Mouse (Mus musculus) embryonic facial prominence, embryonic 15.5 days (tissue): ENCODE data around the gene Brdt. TPM values are rescaled to one million over a fixed set of nuclear protein-coding genes. Genes with fewer than 3 reads are reported as not detected.

Source experiments
- ATAC-seq: fragments of 200-750 bp; cut with Nextera tagmentation; 2 replicates; pipeline ENCODE4 v1.8.0; 2017; ENCODE audit warnings: low read depth, moderate TSS enrichment; ENCODE audit not compliant: insufficient number of reproducible peaks, low FRiP score, low TSS enrichment
- H3K27ac ChIP-seq: fragments of 300-500 bp; sonication (generic); replicated peaks from 2 replicates; pipeline ENCODE4 v1.5.1; 2015; ENCODE audit warnings: mild to moderate bottlenecking, inconsistent platforms
- H3K27me3 ChIP-seq: fragments of 300-500 bp; sonication (generic); 2 replicates; pipeline ENCODE4 v1.6.1; 2015; ENCODE audit warnings: inconsistent platforms
- H3K36me3 ChIP-seq: fragments of 300-500 bp; sonication (generic); 2 replicates; pipeline ENCODE4 v1.6.1; 2015; ENCODE audit warnings: mild to moderate bottlenecking, inconsistent platforms
- H3K4me1 ChIP-seq: fragments of 300-500 bp; sonication (generic); 2 replicates; pipeline ENCODE4 v1.6.1; 2015; ENCODE audit warnings: inconsistent platforms
- H3K4me2 ChIP-seq: fragments of 300-500 bp; sonication (generic); replicated peaks from 2 replicates; pipeline ENCODE4 v1.6.1; 2015; ENCODE audit warnings: mild to moderate bottlenecking, inconsistent platforms
- H3K4me3 ChIP-seq: fragments of 300-500 bp; sonication (generic); replicated peaks from 2 replicates; pipeline ENCODE4 v1.5.1; 2015; ENCODE audit warnings: mild to moderate bottlenecking, inconsistent platforms
- H3K9ac ChIP-seq: fragments of 300-500 bp; sonication (generic); 2 replicates; pipeline ENCODE4 v1.6.1; 2015; ENCODE audit warnings: inconsistent platforms
- H3K9me3 ChIP-seq: fragments of 300-500 bp; sonication (generic); replicated peaks from 2 replicates; pipeline ENCODE4 v1.6.1; 2016; ENCODE audit warnings: inconsistent platforms
- WGBS: fragments of 180-500 bp; shearing (Covaris S2); methylation state at CpG from one replicate; pipeline ENCODE4 v1.1.7; 2015; 5-methylcytosine and 5-hydroxymethylcytosine counted together
- polyA plus RNA-seq: library from polyadenylated mRNA; unstranded; fragments of >200 nt; fragmentation: Nextera tagmentation; extraction: Ambion mirVana; gene quantifications from 2 replicates; pipeline ENCODE4 v1.2.1, GENCODE M21; 2015

Gene Brdt
- polyA plus RNA-seq, 1 experiment from 2014 or later, result 6.4 TPM

DNA sequence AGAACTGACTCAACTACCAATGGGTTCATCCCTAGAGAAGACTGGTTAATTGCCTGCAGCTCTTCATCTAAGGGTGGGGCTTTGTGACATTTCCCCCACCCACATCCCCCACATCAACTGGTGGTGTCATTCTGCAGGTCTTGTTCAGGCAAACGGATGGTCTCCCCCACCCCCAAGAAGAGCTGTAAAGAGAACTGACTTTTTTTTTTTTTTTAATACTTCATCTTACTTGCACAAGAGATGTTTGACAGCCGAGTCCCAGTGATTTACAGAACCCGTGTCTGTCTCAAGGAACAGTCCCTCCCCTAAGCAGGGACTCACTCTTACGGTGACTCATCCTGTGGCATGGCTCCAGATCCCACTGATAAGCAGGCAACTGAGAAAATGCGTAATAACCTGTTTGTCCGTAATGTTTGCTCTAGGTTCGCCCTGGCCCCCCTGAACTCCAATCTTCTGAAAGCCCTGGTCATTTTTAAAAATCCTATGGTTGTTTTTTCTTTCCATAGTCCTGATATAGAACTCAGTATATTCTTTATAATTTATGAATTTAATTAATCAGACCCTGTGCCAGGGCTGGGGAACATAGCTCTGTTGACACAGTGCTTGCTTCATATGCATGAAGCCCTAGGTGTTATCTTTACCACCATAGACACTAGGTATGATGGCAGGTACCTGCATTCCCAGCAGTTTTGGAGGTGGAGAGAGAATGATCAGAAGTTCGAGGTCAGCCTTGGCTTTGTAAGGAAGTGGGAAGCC lies 35.7 kb upstream of the Brdt start:
- no peak overlapping the region for H3K4me2 ChIP-seq
- no peaks in the 10 kb centered on the region for H3K9me3 ChIP-seq
- no peaks in the 10 kb centered on the region for H3K27me3 ChIP-seq
- no peak overlapping the region for H3K4me3 ChIP-seq
- WGBS, result 49% methylated on average over 8 of the region's 8 CpGs
- H3K9ac ChIP-seq, result no peak overlapping the region
- ATAC-seq, result no peak
- H3K36me3 ChIP-seq, result no peaks in the 10 kb centered on the region
- no peak overlapping the region for H3K27ac ChIP-seq
- peaks cover 24% of the 10 kb centered on the region for H3K4me1 ChIP-seq

DNA sequence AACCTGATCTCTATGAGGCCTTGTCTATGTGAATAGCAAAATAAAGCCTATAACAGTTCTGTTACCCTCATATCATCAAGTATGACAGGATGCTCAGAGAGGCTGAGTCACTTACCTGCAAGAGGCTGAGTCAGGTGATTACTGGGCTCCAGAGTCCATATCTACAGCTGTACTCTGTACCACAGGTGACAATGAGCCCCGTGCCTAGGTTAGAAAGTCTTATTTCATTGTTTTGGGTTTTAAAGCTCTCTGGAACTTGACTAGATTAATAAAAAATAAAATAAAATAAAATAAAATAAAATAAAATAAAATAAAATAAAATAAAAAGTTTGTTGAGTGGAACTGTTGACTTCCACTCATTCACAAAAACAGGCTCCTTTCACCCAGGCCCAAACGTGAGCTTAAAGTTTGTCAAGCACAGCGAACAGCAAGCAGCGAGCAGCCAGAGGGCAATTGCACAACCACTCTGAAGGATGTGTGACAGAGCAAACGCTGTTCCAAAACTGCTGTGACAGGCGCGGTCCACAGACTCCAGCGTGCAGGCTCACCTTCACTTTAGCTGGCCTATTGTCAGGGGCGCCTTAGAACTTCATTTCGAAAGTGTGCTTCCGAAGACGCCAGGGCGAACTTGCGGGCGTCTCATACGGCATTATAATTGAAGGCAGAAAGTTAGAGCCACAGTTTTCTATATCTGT lies 35.0 kb upstream of the Brdt start:
- Histone ChIP-seq H3K36me3 (no peaks in the 10 kb centered on the region), H3K9ac (no peak overlapping the region), H3K4me3 (0 out of 2 replicates have a peak overlapping the region, but pooled peaks have one; percentile 9), H3K9me3 (no peaks in the 10 kb centered on the region), H3K27me3 (no peaks in the 10 kb centered on the region), H3K27ac (peak overlapping the region; percentile 70), H3K4me1 (peaks cover 23% of the 10 kb centered on the region), H3K4me2 (peak overlapping the region; percentile 35)
- 31% methylated on average over 16 of the region's 16 CpGs for WGBS
- ATAC-seq, result no peak

DNA sequence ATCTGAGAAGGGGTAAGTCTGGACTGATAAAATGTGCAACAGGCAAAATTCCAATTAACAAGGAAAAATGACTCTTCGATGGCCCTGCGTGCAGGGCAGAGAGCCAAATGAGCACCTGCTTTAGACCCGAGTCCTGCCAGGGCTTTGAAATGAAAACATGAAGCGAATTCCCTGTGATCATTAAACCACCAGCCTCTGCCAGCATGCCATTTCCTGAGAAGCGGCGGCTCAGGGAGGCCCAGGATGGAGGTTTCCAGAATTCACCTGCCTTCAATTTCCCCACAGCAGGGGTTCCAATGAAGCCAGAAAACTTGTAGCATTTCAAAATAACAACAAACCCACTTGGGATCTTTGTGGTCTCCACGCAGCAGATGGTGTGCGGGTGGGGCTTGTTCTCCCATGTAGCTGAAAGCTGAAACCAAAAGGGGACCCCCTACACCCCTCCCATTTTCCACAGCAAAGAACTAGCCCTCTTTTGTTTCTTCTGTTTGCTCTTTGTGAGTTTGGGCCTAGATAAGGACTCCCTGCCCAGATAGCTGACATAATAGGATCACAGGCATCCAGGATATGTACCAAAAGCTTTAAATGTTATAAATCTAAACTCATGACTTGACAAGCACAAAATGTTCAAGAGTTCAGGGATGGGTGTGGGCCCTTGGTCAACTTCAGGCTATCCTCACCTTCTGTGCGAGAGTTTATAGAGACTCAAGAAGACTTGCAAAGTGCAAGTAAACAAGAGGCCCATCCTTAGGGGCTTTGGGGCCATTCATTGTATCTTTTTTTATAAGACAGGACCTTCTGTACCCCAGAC lies 34.2 kb upstream of the Brdt start:
- H3K4me2 ChIP-seq, result peak overlapping the region; percentile 35
- peaks cover 23% of the 10 kb centered on the region for H3K4me1 ChIP-seq
- peak overlapping the region; percentile 70 for H3K27ac ChIP-seq
- no peaks in the 10 kb centered on the region for H3K27me3 ChIP-seq
- 18% methylated on average over 9 of the region's 9 CpGs for WGBS
- H3K9ac ChIP-seq, result no peak overlapping the region
- 0 out of 2 replicates have a peak overlapping the region, but pooled peaks have one; percentile 9 for H3K4me3 ChIP-seq
- no peak for ATAC-seq
- no peaks in the 10 kb centered on the region for H3K36me3 ChIP-seq
- no peaks in the 10 kb centered on the region for H3K9me3 ChIP-seq

DNA sequence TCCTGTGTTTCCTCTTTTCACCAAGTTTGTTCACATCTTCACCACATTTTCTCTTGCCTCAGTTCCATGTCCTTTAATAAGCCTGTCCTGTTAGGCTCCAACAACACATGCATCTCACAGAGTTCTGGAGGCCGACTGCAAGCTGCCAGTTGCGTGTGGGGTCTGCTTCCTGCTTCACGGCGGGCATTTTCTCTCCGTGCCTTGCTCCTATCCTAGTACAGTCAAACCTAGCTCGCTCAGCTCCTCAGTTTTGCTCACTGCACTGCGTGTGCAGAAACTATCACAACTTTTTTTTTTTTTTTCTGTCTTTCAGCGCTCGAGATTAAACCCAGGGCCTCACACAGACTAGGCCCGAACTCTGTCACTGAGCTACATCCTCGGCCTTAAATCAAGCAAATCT lies 32.1 kb upstream of the Brdt start:
- no peak overlapping the region for H3K9ac ChIP-seq
- no peaks in the 10 kb centered on the region for H3K27me3 ChIP-seq
- H3K9me3 ChIP-seq, result no peaks in the 10 kb centered on the region
- 66% methylated on average over 11 of the region's 11 CpGs for WGBS
- H3K36me3 ChIP-seq, result no peaks in the 10 kb centered on the region
- no peak overlapping the region for H3K4me3 ChIP-seq
- H3K4me2 ChIP-seq, result no peak overlapping the region
- no peak overlapping the region for H3K27ac ChIP-seq
- peaks cover 30% of the 10 kb centered on the region for H3K4me1 ChIP-seq
- no peak for ATAC-seq

DNA sequence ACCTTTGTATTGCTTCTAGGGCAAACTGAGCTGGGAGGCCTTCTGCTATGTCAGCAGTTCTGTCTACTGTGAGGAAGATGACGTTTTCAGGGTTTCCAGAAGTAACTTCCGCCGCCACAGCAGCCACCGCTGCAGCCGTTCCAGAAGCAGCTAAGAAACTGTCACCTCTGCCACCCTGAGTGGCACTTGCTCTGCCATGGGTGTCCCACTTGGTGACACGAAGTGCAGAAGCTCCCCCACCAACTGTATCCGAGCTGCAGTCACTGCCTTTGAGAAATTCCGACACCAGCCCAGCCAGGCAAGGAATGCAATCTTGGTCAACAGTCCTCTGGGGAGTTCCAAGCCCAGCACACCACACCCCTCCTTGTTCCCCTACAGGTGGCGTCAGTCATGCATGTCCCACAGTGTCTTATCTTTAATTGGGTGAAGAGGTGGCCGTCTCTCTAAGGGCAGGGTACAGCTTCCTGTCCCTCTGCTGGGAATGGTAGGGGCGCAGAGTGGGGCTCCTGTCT lies 27.6 kb upstream of the Brdt start:
- WGBS, result 35% methylated on average over 11 of the region's 11 CpGs
- H3K9ac ChIP-seq, result no peak overlapping the region
- no peaks in the 10 kb centered on the region for H3K9me3 ChIP-seq
- H3K4me1 ChIP-seq, result peaks cover 19% of the 10 kb centered on the region
- H3K4me2 ChIP-seq, result no peak overlapping the region
- H3K4me3 ChIP-seq, result no peak overlapping the region
- no peaks in the 10 kb centered on the region for H3K27me3 ChIP-seq
- no peak overlapping the region for H3K27ac ChIP-seq
- H3K36me3 ChIP-seq, result no peaks in the 10 kb centered on the region
- 0 out of 2 replicates have a peak, but pooled peaks have one; percentile 15 for ATAC-seq

DNA sequence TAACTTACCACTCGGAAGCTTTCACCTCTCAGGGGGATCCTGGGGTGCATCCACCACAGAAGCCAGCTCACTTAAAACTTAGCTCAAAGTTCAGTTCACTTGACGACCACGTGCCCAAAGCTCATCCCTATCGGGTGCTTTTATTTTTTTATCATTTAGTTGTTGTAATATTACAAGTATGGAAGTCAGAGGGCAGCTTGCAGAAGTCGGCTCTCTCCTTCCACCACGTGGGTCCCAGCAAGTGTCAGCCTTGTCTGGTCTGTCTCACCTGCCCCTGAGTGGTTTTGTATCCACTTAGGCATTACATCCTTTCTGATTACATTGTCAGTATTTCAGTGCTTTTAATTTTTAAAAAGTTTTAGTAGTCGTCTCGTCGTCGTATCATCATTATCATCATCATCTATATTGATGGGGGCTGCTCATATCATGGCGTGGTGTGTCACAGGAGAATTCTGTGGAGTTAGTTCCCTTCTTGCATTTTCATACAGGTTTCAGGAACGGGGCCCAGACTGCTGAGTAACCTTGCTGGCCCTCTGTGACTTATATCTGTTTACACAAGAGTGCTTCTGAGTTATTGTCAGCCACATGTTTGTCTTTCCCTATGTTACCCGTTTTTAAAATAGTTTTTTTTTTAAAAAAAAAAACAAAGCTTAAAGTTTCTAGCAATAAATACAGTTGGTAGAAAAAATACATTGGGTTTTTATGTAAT lies 26.7 kb upstream of the Brdt start:
- Histone ChIP-seq H3K4me3 (no peak overlapping the region), H3K9ac (no peak overlapping the region), H3K27ac (no peak overlapping the region), H3K4me2 (no peak overlapping the region), H3K27me3 (no peaks in the 10 kb centered on the region), H3K36me3 (no peaks in the 10 kb centered on the region), H3K4me1 (peaks cover 19% of the 10 kb centered on the region), H3K9me3 (no peaks in the 10 kb centered on the region)
- ATAC-seq, result no peak
- WGBS, result 71% methylated on average over 13 of the region's 13 CpGs

DNA sequence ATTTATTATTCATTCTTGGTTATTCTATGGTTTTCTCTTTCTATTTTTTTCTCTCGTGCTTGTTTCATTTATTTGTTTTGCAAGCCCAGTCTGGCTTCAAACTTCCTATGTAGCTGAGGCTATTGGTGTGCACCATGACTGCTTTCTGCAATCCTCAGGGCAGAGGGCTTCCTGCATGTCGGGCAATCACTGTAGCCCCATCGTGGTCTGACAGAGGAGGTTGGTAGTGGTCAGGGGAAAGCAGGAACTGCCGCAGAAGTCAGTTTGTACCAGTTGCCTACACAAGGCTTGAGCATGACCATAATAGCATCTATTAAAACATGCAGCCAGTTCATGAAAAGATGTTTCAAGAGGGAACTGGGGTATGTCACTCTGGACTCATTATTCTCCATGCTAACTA lies 23.5 kb upstream of the Brdt start:
- Histone ChIP-seq H3K4me3 (no peak overlapping the region), H3K9me3 (no peaks in the 10 kb centered on the region), H3K27ac (peak overlapping the region; percentile 40; the same call in 1 of the 2 replicates), H3K27me3 (no peaks in the 10 kb centered on the region), H3K4me2 (no peak overlapping the region), H3K9ac (no peak overlapping the region), H3K36me3 (no peaks in the 10 kb centered on the region), H3K4me1 (peaks cover 19% of the 10 kb centered on the region)
- no peak for ATAC-seq
- 63% methylated on average over 4 of the region's 4 CpGs for WGBS

DNA sequence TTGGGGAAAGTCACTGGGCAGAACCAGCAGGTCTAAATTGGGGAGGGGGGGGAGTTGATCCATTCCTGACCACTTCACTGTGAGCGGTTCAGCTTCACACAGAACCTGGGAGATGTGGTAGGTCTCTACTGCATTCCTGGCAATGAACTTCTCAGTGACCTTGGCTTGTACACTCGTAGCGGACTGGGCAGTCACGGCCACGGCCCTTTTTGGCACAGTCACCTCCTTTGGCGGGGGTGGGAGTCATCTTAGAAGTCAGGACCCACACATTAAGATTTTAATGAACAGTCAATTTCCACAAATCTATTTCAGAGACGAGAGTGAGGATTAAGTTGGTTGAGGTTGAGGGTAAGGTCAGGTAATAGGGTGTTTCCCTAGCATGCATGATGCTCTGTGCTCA lies 13.8 kb upstream of the Brdt start:
- 94% methylated on average over 7 of the region's 7 CpGs for WGBS

DNA sequence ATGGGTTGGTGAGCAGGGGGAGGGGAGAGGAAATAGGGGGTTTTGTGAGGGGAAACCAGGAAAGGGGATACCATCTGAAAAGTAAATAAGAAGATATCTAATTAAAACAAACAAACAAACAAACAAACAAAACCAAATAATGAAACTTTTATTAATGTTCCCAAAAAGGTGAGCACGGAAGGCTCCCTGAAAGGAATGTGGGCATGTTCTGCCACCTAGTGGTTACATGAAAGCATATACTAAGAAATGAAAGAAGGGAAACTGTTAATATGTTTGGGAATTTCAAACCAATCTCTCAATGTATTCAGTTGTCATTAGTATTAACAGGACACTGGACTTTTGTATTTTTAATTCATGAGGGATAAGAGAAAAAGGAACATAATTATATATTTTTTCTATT lies 10.3 kb upstream of the Brdt start:
- H3K27me3 ChIP-seq, result no peaks in the 10 kb centered on the region
- no peak for ATAC-seq

More for the DNA sequence above, 13.8 kb upstream of the Brdt start:
- Histone ChIP-seq H3K27ac (no peak overlapping the region), H3K4me2 (no peak overlapping the region), H3K4me1 (no peaks in the 10 kb centered on the region), H3K4me3 (no peak overlapping the region), H3K9me3 (no peaks in the 10 kb centered on the region), H3K36me3 (no peaks in the 10 kb centered on the region), H3K9ac (no peak overlapping the region), H3K27me3 (no peaks in the 10 kb centered on the region)
- no peak for ATAC-seq

DNA sequence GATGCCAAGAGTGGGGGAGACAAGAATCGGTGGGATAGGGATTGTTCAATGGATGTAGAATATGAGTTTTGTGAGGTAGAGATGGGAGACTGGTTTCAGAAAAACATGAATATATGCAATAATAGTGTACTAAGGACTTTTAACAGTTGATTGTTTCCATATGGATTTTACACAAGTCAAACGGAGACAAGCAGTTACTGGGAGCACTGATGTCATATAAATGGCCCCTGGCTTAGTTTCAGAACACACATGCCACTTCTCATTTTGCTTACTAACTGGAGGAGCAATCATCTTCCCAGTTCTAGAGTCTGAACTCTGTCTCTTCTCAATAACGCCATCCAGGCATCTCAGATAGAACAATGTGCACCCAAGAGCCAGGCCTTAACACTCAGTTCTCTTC lies 9.4 kb downstream of the Brdt start:
- Histone ChIP-seq H3K36me3 (no peaks in the 10 kb centered on the region), H3K27ac (peak overlapping the region; percentile 12; the same call in 1 of the 2 replicates), H3K4me3 (no peak overlapping the region), H3K9me3 (no peaks in the 10 kb centered on the region), H3K4me2 (no peak overlapping the region), H3K4me1 (0 out of 2 replicates have a peak, but pooled peaks cover 4% of the 10 kb centered on the region), H3K9ac (no peak overlapping the region), H3K27me3 (no peaks in the 10 kb centered on the region)
- ATAC-seq, result no peak
- 39% methylated on average over 3 of the region's 3 CpGs for WGBS

More for the DNA sequence above, 10.3 kb upstream of the Brdt start:
- WGBS, result 3% methylated on average over 1 of the region's 1 CpGs
- Histone ChIP-seq H3K9ac (no peak overlapping the region), H3K4me1 (no peaks in the 10 kb centered on the region), H3K4me2 (no peak overlapping the region), H3K4me3 (no peak overlapping the region), H3K27ac (no peak overlapping the region), H3K36me3 (no peaks in the 10 kb centered on the region), H3K9me3 (no peaks in the 10 kb centered on the region)
